Mouse (Mus musculus) cerebellum, adult 11-12 months (tissue): Measurements from ENCODE around the gene Zfp688.
"Not testable (repeated sequence)": the region's sequence is repeated elsewhere in the genome, so short reads cannot be mapped to it uniquely, and the experiment has no call there.

ENCODE experiments used
- DNase-seq: peaks from one replicate; pipeline ENCODE4 v3.0.0; 2022

Zfp688 gene

DNA sequence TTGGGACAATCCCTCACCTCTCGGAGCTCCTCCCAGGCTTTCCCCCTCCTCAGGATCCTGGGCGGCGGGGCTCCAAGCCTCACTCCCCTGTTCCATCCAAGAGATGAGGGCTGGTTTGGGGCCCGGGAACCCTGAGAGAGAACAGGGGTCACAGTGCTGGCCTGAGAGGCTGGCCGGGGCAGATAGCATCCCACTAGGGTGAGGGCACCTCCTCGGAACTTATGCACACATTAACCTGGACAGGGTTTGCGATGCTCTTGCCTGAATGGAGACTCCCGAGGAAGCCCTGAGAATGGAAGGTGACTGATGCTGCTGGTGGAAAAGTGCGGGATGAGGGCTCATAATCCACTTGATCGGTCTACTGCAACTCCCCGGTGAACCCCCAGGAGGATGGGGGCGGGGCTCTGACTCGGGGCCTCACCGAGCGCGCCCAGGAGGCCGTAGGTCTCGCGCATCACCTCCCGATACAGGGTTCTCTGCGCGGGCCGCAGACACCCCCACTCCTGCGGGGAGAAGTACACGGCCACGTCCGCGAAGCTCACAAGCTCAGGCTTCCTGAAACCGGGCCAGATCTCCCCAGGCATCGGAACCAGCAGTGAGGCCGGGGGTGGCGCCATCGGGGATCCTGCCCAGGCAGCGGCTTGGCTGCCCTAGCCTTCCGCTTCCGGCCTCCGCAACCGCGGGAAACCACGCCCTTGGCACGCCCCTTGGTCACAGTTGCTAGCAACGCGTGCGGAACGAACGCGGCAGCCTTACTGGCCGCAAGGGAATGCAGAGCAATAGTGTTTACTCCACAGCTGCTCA, at the start of gene Zfp688:
Zfp688 (minus strand) TSS at position 681 of the 804 bp plus-strand sequence.
- peak; percentile 87 for DNase-seq

DNA sequence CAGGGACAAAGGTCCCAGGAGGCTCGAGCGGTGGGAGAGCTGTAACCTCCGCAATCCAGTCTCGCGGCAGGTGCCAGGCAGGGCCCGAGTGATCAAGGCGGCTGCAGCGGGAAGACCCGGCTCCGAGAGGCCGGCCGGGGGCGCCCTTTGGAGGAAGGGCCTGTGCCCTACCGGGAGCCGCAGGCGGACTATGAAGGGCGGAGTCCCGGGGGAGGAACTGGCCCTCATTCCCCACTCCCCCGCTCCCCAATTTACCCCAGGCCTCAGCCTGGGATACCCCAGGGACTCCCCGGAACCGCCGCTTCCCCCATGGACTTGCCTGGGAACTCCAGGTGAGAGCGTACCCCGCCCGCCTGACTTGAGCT, 49.8 kb upstream of the Zfp688 start:
- DNase-seq = no peak

DNA sequence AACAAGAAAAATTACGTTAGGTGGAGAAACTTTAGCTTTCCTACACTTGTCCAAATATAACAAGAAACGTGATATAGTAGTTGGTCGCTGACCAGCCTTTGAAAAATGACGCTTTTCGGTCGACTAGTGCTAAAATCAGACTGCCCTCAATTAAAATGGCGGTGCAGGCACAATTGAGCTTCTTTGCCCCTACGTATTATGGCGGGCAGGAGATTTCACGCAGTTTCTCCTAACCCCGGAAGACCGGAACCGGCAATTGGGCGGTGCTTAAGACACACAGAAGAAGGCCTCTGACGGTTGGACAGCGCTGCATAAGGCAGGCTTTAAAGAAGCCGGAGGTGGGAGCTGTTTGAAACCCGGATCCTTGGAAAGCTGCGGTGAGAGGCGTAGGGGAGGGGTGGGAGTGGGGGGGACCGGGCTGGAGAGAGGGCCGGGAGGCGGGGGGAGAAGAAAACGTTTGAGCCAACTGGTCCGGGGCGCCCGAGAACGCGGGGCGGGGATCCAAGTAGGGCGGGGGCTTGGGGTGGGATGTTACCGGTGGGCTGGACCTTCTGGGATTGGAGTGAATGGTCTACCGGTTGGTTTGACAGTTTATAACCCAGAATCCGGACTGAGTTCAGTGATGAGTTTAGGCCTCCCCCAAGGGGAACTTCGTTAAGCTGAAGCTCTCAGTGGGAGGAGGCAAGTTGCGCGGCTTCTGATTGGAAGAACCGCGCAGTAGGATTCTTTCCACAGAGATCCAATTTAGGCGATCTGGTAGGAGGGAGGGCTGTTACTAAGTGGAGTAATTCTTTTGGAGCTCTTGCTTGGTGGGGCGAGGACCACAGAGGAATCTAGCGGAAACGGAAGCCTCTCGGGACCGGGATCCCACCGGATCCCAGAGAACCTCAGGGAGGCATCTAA, 49.1 kb upstream of the Zfp688 start:
- peak; percentile 95 for DNase-seq

DNA sequence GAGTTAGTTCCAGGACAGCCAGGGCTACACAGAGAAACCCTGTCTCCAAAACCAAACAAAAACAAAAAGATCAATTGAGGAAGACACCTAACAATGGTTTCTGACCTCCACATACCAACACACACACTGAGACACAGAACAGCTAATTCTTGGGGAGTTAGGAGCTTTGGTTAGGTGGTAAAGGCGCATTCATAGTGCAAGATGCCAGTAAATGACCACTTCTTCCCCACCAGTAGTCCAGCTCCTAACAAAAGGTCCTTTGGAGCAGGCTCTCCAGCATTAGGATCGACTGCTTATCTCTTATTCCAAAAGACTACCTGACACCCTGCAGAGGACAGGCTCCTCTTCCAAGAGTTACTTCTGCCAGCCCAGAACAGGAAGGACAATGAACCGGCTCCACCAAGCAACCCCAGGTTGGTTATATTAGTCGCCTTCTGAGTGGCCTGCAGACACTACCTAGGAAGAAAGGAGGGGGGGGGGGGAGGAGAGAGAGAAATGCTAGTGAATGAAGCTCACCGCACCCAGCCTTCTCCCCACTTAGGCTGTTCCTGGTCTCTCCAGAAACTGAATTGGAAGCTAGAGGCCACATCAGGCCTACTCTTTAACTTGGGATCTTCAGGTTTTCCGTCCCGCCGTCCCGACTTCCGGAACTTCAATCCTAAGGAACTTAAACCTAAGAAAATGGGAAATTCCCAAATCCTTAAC, 48.3 kb upstream of the Zfp688 start:
- DNase-seq = no peak

DNA sequence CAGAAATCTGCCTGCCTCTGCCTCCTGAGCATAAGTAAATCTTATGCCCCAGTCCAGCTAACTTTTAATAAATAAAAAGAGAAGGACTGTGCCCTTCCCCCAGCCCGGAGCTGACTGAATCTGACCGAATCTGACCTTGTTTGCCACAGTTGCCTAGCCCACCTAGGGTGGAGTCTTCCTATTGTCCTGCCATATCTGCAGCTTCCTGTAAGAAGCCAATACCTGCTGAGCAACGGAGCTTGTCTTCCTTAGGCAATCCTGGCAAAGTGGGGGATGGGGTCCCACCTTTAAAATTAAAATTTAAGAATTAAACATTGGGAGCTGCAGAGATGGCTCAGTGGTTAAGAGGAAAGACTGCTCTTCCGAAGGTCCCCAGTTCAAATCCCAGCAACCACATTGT, 44.7 kb upstream of the Zfp688 start:
- DNase-seq = no peak

DNA sequence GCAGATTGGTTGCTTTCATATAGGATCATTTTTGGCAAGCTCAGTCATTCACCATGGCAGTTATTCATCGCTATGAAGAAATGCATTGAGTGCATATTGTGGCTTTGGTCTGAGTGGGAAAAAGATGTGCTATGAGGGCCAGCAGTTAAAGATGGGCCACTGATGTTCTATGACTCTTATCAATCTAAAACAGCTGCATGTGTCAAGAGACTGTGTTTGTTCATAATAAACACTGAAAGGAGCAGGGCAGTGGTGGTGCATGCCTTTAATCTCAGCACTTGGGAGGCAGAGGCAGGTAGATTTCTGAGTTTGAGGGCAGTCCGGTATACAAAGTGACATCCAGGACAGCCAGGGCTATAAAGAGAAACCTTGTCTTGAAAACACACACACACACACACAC, 43.8 kb upstream of the Zfp688 start:
- not testable (repeated sequence) for DNase-seq

DNA sequence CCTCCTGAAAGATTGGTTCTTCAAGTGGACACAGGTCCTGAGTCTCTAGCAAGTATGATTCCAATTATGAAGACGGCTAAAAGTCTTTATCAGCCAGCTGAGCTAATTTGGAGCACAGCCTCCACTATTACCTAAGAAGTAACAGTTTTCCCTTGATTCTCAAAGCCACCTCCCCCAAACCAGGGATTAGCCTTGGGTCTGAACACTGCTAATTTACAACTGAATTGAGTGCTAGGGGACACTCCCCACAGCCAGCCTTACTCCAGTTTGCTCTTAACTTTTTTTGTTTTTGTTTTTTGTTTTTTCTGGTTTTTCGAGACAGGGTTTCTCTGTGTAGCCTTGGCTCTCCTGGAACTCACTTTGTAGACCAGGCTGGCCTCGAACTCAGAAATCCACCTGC, 43.3 kb upstream of the Zfp688 start:
- no peak for DNase-seq

DNA sequence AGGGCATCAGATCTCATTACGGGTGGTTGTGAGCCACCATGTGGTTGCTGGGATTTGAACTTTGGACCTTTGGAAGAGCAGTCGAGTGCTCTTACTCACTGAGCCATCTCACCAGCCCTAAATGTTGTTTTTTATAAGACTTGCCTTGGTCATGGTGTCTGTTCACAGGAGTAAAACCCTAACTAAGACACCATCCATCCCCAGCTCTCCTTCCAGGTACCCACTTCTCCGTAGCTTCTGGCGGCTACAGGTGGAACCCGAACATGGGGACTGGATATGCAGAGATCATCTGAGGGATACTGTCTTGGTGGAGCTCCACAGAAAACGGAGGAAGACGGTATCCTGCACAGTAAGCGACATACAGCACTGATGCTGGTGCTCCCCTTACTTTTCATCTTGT, 37.4 kb upstream of the Zfp688 start, which contains the start of gene Prr14:
Prr14 (plus strand) TSS at position 301 of the 400 bp plus-strand sequence.
- not testable (repeated sequence) for DNase-seq

DNA sequence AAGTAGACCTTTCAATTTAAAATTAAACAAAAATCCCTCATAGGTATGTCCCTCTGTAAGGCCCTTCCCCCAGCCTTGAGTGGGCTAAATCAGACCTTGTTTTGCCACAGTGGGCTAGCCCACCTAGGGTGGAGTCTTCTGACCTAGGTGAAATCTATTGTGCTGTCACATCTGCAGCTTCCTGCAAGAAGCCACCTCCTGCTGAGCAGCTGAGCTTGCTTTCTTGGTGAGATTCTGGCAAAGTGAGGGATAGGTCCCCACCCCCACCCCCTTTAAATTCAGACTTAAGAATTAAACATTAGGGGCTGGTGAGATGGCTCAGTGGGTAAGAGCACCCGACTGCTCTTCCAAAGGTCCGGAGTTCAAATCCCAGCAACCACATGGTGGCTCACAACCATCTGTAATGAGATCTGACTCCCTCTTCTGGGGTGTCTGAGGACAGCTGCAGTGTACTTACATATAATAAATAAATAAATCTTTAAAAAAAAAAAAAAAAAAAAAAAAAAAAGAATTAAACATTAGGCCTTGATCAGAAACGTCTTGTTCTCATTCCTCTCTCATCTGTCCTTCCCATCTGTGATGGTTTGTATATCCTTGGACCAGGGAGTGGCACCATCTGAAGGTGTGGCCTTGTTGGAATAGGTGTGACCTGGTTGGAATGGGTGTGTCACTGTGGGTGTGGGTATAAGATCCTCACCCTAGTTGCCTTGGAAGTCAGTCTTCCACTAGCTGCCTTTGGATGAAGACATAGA, 36.7 kb upstream of the Zfp688 start:
- DNase-seq = not testable (repeated sequence)

DNA sequence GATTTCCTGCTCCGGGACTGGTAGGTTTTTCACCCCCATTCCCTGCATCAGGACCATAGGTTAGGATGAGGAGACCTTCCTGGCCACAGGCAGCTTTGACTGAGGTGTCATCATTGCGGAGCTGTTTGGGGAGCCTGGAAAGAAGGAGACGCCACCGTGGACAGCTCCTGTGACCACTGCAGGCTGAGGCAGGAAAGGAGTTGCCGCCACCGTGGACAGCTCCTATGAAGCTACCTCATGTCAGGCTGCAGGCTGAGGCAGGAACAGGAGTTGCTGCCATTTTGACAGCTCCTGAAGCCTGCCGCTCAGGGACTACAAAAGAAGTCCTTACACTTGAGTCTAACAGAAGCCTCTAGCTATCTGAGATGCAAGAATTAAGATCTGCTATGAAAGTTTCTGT, 33.0 kb upstream of the Zfp688 start:
- DNase-seq = no peak

DNA sequence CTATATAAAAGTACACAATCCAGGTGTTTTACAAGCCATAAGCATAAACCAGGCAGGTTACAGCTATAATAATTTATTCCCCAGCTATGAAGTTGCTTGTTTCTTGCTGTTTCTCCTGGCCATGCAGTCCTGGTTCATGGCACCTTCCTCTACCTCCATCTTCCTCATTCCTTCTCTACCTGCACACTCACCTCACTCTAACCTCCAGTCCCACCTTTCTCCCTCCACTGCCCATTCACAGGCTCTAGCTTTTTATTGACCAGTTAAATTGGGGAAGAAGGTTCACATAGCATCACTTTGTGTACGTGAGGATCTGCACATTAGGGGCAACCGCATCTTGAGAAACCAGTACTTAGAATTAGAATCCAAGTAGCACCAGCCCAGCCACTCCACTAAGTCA, 31.2 kb upstream of the Zfp688 start:
- DNase-seq = no peak

DNA sequence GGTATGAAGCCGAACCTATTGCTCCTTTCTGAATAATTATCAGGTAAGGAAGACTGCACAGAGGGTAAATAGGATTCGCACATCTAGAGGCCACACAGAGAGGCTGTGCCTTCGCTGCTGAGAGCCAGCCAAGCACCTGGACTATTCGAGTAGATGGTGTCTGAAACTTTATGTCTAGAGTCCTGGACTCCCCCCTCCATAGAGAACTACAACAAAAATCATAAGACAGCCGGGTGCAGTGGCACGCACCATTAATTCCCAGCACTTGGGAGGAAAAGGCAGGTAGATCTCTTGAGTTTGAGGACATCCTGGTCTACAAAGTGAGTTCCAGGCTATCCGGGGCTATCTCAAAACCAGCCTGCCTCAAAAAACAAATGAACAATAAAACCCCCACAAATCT, 28.1 kb upstream of the Zfp688 start:
- no peak for DNase-seq

DNA sequence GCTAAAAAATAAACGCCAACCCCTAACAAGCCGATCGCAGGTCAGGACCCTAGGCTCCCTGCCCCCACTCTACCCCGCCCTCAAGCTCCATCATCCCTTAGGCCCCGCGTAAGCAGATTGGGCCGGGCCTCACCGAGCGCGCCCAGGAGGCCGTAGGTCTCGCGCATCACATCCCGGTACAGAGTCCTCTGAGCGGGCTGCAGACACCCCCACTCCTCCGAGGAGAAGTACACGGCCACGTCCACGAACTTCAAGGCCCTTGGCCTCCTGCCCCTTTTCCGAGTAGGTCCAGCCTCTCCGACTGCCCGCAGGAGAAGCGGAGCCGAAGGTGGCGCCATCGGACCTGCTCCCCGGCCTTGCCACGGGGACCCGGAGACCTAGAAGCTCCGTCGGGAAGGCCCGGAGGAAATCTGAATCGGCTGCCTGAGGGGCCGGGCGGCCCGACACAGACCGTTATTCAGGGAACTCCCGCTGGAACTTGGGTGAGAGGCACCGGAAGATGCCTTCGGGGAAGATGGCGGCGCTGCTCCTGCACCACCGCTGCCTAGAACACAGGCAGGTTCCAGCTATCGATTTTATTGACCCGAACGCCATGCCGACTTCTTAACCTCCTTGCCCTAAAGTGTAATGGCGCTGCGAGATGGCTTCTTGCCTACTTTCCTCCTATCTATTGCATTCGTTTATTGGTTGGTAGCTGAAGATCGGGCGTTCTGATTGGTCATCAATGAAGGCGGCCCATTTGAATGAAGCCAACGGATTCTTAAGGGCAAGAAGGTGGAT, 26.8 kb upstream of the Zfp688 start, which contains the start of gene Zfp689:
Zfp689 (minus strand) TSS at position 638 of the 780 bp plus-strand sequence.
- peak; percentile 94 for DNase-seq

DNA sequence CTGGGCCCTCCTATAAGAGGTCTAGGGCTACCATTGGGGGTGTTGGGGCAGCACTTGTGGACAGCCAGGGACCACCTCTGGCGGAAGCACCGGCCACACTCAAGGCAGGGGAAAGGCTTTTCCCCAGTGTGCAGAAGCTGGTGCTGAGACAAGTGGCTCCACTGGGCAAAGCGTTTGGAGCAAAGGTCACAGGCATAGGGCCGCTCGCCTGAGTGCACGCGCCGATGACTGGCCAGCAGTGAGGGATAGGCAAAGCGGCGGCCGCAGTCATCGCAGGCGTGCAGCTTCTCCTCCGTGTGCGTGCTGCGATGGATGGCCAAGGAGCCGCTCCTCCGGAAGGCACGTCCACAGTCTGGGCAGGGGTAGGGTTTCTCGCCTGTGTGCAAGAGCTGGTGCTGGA, 22.1 kb upstream of the Zfp688 start:
- no peak for DNase-seq

DNA sequence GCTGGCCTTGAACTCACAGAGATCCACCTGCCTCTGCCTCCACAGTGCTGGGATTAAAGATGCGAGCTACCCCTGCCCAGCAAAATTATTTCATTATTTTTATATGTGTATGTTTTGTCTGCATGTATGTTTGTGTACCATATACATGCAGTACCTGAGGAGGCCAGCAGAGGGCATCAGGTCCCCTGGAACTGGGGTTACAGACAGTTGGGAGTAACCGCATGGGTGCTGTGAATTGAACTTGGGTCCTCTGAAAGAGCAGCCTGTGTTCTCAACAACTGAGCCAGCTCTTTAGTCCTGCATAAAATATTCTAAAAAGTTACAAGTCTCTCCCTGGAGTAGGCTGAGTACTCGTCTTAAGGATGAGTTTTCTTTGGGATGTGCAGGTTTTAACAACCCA, 15.9 kb upstream of the Zfp688 start:
- DNase-seq = no peak

DNA sequence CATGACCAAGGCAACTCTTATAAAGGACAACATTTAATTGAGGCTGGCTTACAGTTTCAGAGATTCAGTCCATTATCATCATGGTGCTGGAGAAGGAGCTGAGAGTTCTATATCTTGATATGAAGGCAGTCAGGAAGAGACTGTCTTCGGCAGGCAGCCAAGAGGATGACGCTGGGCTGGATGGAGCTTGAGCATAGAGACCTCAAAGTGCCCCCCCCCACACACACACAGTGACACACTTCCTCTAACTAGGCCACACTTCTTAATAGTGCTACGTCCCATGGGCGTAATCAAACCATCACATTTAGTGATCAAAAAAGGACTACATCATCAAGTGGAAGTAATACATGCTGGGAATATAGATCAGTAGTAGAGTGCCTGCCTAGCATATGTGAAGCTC, 13.3 kb upstream of the Zfp688 start:
- no peak for DNase-seq

DNA sequence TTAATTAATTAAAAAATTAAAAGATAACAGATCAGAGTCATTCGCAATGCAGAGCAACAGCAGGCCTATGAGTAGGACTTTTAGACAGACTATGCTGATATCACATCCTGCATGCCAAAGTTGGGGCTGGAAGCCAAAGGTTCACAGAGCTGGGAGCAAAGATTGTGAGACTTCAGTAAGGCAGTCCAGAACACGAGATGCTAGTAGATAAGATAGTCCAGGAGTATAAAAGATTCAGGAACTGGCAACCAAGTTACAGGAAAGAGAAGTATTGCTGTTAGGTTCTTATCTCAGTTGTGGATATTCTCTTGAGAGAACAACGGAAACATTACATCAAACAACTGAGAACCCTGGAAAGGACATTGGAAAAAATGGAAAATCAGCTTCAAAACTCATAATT, 4.5 kb upstream of the Zfp688 start:
- no peak for DNase-seq

DNA sequence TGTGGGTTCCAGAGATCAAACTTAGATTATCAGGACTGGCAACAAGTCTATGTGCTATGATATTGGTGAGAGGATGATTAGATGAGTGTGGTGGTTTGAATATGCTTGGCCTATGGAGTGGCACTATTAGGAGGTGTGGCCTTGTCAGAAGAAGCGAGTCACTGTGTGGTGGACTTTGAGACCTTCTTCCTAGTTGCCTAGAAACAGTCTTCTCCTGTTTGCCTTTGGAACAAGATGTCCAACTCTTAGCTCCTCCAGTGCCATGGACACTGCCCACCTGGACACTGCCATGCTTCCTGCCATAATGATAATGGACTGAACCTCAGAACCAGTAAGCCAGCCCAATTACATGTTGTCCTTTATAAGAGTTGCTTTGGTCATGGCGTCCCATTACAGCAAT, 4.0 kb upstream of the Zfp688 start:
- DNase-seq = no peak

DNA sequence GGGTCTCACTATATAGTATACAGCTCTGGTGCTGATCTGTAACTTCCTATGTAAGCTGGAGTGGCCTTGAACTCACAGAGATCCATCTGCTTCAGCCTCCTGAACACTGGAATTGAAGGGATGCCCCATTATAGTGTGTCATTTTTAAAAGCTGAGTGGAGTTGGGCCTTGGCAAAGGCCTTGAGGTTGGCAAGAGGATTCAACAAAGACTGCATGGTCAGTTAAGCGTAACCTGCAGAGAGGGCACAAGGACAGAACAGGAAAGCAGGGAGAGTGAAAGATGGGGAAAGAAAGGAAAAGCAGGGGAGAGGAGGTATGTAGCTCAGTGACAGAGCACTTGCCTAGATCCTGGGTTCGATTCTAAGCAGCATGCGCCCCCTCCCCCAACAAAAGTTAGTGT, 3.4 kb upstream of the Zfp688 start:
- no peak for DNase-seq

DNA sequence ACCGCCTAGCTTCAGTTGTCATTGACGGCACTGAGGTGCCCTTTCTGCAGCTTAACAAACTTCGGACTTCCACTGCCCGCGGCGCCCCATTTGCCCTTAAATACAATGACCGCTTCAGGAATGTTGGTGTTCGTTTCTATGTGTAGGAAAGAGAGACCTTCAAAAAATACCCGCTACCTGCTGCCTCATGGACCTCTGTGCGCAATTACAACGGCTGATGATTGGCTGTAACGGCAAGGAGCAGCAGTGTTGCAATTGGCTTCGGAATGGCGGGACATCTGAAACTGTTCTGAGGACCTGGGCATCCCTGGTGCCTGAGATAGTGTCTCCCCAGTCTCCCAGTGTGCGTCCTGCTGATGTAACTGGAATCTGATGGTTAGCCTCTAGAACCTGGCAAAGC, 379 bp upstream of the Zfp688 start:
- DNase-seq = no peak

DNA sequence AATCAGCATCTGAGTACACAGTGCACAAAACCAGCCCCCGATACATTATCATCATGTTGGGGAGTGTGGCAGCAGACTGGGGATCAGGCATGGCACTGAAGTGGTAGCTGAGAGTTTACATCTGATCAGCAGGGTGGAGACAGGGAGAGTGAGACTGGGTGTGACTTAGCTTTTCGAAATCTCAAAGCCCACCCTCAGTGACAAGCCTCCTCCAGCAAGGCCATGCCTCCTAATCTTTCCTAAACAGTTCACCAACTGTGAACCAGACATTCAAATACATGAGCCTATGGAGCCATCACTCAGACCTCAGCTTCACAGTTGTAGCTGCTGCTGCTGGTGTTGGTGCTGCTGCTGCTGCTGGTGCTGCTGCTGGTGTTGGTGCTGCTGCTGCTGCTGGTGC, 10.4 kb downstream of the Zfp688 start:
- DNase-seq = no peak
